Mouse (Mus musculus) lung, postnatal 0 days (tissue): ENCODE results near the gene Fam155a. TPM values are rescaled to one million over a fixed set of nuclear protein-coding genes. Genes with fewer than 3 reads are reported as not detected.
"Not testable (repeated sequence)": the region's sequence is repeated elsewhere in the genome, so short reads cannot be mapped to it uniquely, and the experiment has no call there.

ENCODE experiments used
- ATAC-seq: fragments of 200-750 bp; cut with Nextera tagmentation; 2 replicates; pipeline ENCODE4 v1.8.0; 2017; ENCODE audit warnings: moderate library complexity
- DNase-seq: peaks from one replicate; pipeline ENCODE4 v3.0.0-alpha.2; 2016; ENCODE audit warnings: low spot score
- H3K27ac ChIP-seq: fragments of 300-500 bp; sonication (generic); 2 replicates; pipeline ENCODE4 v1.5.1; 2014; ENCODE audit warnings: antibody characterized with exemption, mild to moderate bottlenecking, low read length, mixed read lengths
- H3K27me3 ChIP-seq: fragments of 300-500 bp; sonication (generic); replicated peaks from 2 replicates; pipeline ENCODE4 v1.6.1; 2014; ENCODE audit warnings: low read length, mixed read lengths; ENCODE audit not compliant: insufficient read depth
- H3K36me3 ChIP-seq: fragments of 300-500 bp; sonication (generic); 2 replicates; pipeline ENCODE4 v1.6.1; 2014; ENCODE audit warnings: low read length, mixed read lengths; ENCODE audit not compliant: insufficient read depth
- H3K4me1 ChIP-seq: fragments of 300-500 bp; sonication (generic); 2 replicates; pipeline ENCODE4 v1.6.1; 2014; ENCODE audit warnings: antibody characterized with exemption, low read depth, low read length, mixed read lengths; ENCODE audit not compliant: insufficient read depth
- H3K4me2 ChIP-seq: fragments of 300-500 bp; sonication (generic); replicated peaks from 2 replicates; pipeline ENCODE4 v1.6.1; 2014; ENCODE audit warnings: low read depth, mild to moderate bottlenecking, low read length, moderate library complexity, mixed read lengths
- H3K4me3 ChIP-seq: fragments of 300-500 bp; sonication (generic); 2 replicates; pipeline ENCODE4 v1.5.1; 2014; ENCODE audit warnings: low read depth, low read length
- H3K9ac ChIP-seq: fragments of 300-500 bp; sonication (generic); replicated peaks from 2 replicates; pipeline ENCODE4 v1.6.1; 2014; ENCODE audit warnings: low read depth, mild to moderate bottlenecking
- H3K9me3 ChIP-seq: fragments of 300-500 bp; sonication (generic); 2 replicates; pipeline ENCODE4 v1.6.1; 2016; ENCODE audit warnings: low read length, mixed read lengths
- CTCF ChIP-seq: IDR thresholded peaks from 2 replicates; pipeline ENCODE4 v1.5.1; 2016; ENCODE audit warnings: antibody characterized with exemption, mild to moderate bottlenecking
- EP300 ChIP-seq: IDR thresholded peaks from 2 replicates; pipeline ENCODE4 v1.6.1; 2016; ENCODE audit warnings: antibody characterized with exemption, mild to moderate bottlenecking, control low read depth
- WGBS: fragments of 180-500 bp; shearing (Covaris S2); extraction: QIAGEN DNeasy Blood & Tissue Kit; methylation state at CpG from one replicate; pipeline ENCODE4 v1.1.7; 2014; 5-methylcytosine and 5-hydroxymethylcytosine counted together
- polyA plus RNA-seq: library from polyadenylated mRNA; unstranded; fragments of >200 nt; fragmentation: Nextera tagmentation; extraction: Ambion mirVana; gene quantifications from 2 replicates; pipeline ENCODE4 v1.2.1, GENCODE M21; 2015

Gene Fam155a
- polyA plus RNA-seq, result 0.11 and 0.13 TPM in 2 replicates

DNA sequence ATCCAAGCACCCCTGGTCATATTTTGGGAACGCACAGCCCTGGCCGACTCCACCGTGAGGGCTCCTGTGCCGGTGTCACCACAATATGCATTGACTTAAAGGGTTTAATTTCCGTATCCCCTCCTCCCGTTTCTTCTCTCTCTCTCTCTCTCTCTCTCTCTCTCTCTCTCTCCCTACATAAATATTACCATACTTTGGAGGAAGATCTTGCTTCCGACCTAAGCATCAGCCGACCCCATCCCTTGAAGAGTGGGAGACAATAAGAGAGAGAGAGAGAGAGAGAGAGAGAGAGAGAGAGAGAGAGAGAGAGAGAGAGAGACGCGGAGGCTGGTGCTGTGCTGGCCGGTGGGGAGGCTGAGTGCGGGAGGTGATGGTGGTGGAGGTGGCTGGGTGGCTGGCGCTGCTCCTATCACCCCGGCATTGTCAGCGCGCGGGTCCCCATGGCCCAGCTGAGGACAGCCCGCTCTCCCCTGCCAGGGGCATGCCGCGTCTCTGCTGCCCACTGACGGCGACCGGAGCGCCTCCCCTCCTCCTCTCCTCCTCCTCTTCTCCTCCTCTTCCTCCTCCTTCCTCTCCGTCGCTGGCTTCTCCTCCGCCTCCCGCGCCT is at the start of gene Fam155a:
Fam155a (minus strand) TSS at position 163 of the 607 bp plus-strand sequence.
- TF ChIP-seq CTCF, result no peak
- TF ChIP-seq EP300, result no peak
- ATAC-seq, result no peak
- H3K9ac ChIP-seq, result no peak within 1 kb of the TSS

GRCm38 (mm10) chr8:9813273-9813946 is 42.4 kb upstream of the Fam155a start:
- no peak for ATAC-seq
- no peak overlapping the region for H3K4me2 ChIP-seq
- H3K4me3 ChIP-seq, result no peak overlapping the region
- WGBS, result 48% methylated on average over 8 of the region's 8 CpGs
- no peaks in the 10 kb centered on the region for H3K36me3 ChIP-seq
- H3K4me1 ChIP-seq, result no peaks in the 10 kb centered on the region
- no peak for DNase-seq
- no peaks in the 10 kb centered on the region for H3K27me3 ChIP-seq
- TF ChIP-seq CTCF, result no peak
- TF ChIP-seq EP300, result no peak
- no peak overlapping the region for H3K27ac ChIP-seq
- H3K9ac ChIP-seq, result no peak overlapping the region
- no peaks in the 10 kb centered on the region for H3K9me3 ChIP-seq

More for the DNA sequence above, at the start of gene Fam155a:
- no peak for DNase-seq
- Histone ChIP-seq H3K4me2 (peak within 1 kb of the TSS; percentile 58), H3K4me3 (peak within 1 kb of the TSS; percentile 30; the same call in 1 of the 2 replicates), H3K36me3 (no peaks in the 10 kb centered on the region), H3K9me3 (no peaks in the 10 kb centered on the region), H3K27me3 (peaks cover 13% of the 10 kb centered on the region), H3K4me1 (no peaks in the 10 kb centered on the region), H3K27ac (no peak within 1 kb of the TSS)
- 2% methylated on average over 16 of the region's 29 CpGs for WGBS

DNA sequence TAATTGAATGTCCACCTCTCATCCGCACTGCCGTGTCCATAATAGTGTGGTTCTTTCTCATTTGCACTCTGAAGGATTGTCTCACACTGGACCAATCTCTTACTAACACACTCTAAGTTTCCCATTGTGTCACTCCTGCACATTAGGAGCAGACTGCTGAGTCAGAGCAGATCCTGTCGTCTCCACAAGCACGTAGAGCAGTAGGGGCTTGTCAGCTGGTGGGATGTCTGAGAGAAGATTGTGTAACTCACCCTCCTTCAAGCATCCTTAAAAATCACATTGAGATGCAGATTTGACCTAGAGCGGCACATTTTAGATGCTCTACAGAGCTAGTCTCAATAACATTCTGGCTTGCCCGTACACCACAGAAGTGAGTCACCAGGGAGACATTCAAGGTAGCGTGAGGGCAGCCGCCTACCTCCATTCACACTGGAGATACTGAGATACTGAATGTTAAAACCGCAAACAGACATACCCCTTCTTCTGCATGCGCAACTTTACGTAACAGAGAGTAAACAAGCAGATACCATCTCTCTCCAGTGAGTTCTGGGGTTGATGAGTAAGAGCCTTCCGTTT is 40.1 kb upstream of the Fam155a start:
- no peaks in the 10 kb centered on the region for H3K36me3 ChIP-seq
- TF ChIP-seq EP300, result no peak
- no peak for TF ChIP-seq CTCF
- DNase-seq, result no peak
- H3K4me2 ChIP-seq, result no peak overlapping the region
- WGBS, result 64% methylated on average over 12 of the region's 12 CpGs
- H3K4me3 ChIP-seq, result no peak overlapping the region
- H3K4me1 ChIP-seq, result no peaks in the 10 kb centered on the region
- no peaks in the 10 kb centered on the region for H3K27me3 ChIP-seq
- H3K9me3 ChIP-seq, result no peaks in the 10 kb centered on the region
- no peak overlapping the region for H3K27ac ChIP-seq
- ATAC-seq, result no peak
- no peak overlapping the region for H3K9ac ChIP-seq

DNA sequence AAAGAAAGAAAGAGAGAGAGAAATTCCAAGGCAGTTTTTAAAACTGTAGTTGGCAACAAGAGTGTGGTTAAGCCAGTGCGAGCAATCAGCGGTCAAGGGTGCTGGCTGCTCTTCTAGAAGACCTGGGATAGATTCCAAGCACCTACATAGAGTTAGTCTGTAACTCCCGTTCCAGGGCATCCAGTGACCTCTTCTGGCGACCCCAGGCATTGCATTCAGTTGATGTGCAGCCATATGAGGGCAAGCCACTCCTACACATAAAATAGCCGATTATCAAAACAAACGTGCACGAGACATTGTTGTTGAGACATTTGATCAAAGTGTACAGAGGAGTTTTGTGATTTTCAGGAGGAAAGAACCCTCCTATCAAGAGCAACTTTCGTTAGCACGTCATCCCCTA is 37.6 kb upstream of the Fam155a start:
- no peak for TF ChIP-seq CTCF
- H3K9me3 ChIP-seq, result no peaks in the 10 kb centered on the region
- H3K27ac ChIP-seq, result no peak overlapping the region
- WGBS, result 81% methylated on average over 9 of the region's 9 CpGs
- H3K36me3 ChIP-seq, result no peaks in the 10 kb centered on the region
- H3K4me1 ChIP-seq, result no peaks in the 10 kb centered on the region
- H3K9ac ChIP-seq, result no peak overlapping the region
- no peak overlapping the region for H3K4me2 ChIP-seq
- DNase-seq (no peak), ATAC-seq (no peak)
- no peaks in the 10 kb centered on the region for H3K27me3 ChIP-seq
- H3K4me3 ChIP-seq, result no peak overlapping the region

- Histone ChIP-seq H3K9ac (no peak overlapping the region), H3K4me1 (no peaks in the 10 kb centered on the region), H3K9me3 (no peaks in the 10 kb centered on the region), H3K36me3 (no peaks in the 10 kb centered on the region), H3K4me2 (no peak overlapping the region), H3K27me3 (no peaks in the 10 kb centered on the region), H3K27ac (no peak overlapping the region), H3K4me3 (no peak overlapping the region)
- TF ChIP-seq CTCF, result no peak
- TF ChIP-seq EP300, result no peak
- no peak for DNase-seq
- ATAC-seq, result no peak
- 58% methylated on average over 1 of the region's 1 CpGs for WGBS
Observed at GRCm38 (mm10) chr8:9805676-9806075, 34.7 kb upstream of the Fam155a start.

GRCm38 (mm10) chr8:9800346-9800745 is 29.4 kb upstream of the Fam155a start:
- ATAC-seq, H3K9me3 ChIP-seq, H3K27ac ChIP-seq, H3K36me3 ChIP-seq, H3K9ac ChIP-seq, H3K4me3 ChIP-seq, DNase-seq, H3K4me2 ChIP-seq, H3K27me3 ChIP-seq, H3K4me1 ChIP-seq: not testable (repeated sequence)
- 68% methylated on average over 10 of the region's 11 CpGs for WGBS
